ENCODE assay signal across 8 mouse cellular contexts in the genomic region with DNA sequence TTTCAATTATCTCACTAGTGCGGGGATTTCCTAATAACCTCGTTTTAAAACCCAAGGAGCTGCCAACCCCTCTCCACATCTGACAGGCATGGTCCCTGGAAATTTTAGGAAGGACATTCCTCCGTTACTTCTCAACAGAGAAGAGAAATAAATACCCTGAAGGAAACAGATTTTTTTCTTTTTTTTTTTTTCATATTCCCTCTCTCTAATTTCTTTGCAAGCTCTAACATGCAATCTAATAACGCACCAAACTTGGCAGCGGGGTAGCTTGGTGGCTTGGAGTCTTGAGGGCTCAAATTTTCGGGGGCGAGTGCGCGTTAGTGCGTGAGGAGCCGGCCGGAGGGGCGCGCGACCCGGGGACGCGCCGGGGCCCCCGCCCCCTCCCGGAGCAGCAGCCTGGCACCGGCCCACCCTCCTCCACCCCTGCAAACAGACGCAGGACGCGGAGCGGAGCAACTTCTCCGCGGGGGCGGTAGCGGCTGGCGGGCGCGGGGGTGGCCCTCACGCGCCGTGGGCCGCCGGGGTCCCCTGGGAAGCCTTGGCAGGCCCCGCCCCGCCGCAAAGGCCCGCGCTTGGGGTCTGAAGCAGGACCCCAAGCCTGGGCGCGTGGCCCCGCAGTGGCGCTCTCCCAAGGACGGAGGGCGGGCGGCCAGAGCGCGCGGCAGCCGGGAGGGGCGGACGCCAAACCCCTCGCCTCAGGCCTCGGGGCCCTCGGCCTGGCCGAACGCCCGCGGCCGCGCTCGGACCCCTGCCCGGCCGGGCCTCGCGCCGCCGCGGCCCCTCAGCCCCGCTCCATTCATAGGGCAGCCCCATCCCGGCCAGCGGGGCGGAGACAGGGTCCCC. TPM values are rescaled to one million over a fixed set of nuclear protein-coding genes. Genes with fewer than 3 reads are reported as not detected.
DNase-seq lines count a peak whose midpoint lies in the region; ATAC-seq and TF ChIP-seq lines count a peak whose summit lies in the region.

No protein-coding gene starts in this region.

- H3K27ac ChIP-seq in liver, embryonic 14.5 days = peak overlapping the region; percentile 7
- peak overlapping the region; percentile 96 for H3K27ac ChIP-seq in neural tube, embryonic 12.5 days

- peak overlapping the region; percentile 78 for H3K4me2 ChIP-seq in liver, embryonic 14.5 days (ENCODE audit: low read depth)
- peak overlapping the region; percentile 67 for H3K4me2 ChIP-seq in neural tube, embryonic 12.5 days (replicated peaks)

- no peak for TF ChIP-seq EP300 in liver, embryonic 14.5 days (IDR thresholded peaks at IDR 0.05; ENCODE audit: low read depth)

- no peak for TF ChIP-seq CTCF in liver, embryonic 14.5 days (IDR thresholded peaks at IDR 0.05; ENCODE audit: low read depth)

- under 1% methylated on average over 67 of the region's 77 CpGs for WGBS in liver, embryonic 14.5 days (ENCODE audit: insufficient replicate concordance)
- WGBS in neural tube, embryonic 12.5 days = 1% methylated on average over 77 of the region's 77 CpGs

- H3K36me3 ChIP-seq in liver, embryonic 14.5 days (replicated peaks; ENCODE audit: control insufficient read depth, insufficient read depth, low read depth) = no peaks in the 10 kb centered on the region
- no peaks in the 10 kb centered on the region for H3K36me3 ChIP-seq in neural tube, embryonic 12.5 days

- ATAC-seq in liver, embryonic 14.5 days (ENCODE audit: insufficient read depth) = peak; percentile 61
- peak; percentile 73 for ATAC-seq in neural tube, embryonic 12.5 days (ENCODE audit: low FRiP score, low read depth)

- peak; percentile 12 for DNase-seq in 416B (ENCODE audit: low read depth)
- DNase-seq in Muller cell, postnatal 12 days (ENCODE audit: inconsistent ontology term) = peak; percentile 62
- DNase-seq in embryo, embryonic 11.5 days (ENCODE audit: low read depth, low spot score) = peak; percentile 29
- DNase-seq in heart, adult 18-20 months = peak; percentile 38 to 43
- peak; percentile 30 for DNase-seq in kidney, adult 9 months
- no peak for DNase-seq in liver, embryonic 14.5 days (ENCODE audit: low read depth in 3 of 3, low spot score in 3 of 3)
- DNase-seq in thymus, postnatal 14 days = peak; percentile 80

- H3K27me3 ChIP-seq in liver, embryonic 14.5 days (ENCODE audit: control insufficient read depth, insufficient read depth, low read length) = no peaks in the 10 kb centered on the region
- no peaks in the 10 kb centered on the region for H3K27me3 ChIP-seq in neural tube, embryonic 12.5 days (replicated peaks)

- peak overlapping the region; percentile 69 for H3K9ac ChIP-seq in liver, embryonic 14.5 days (replicated peaks)
- H3K9ac ChIP-seq in neural tube, embryonic 12.5 days = peak overlapping the region; percentile 97

- H3K4me3 ChIP-seq in liver, embryonic 14.5 days (ENCODE audit: insufficient read depth in 1 of 2, low read depth in 2 of 2, low read length in 2 of 2) = peak overlapping the region; percentile 71 to 76
- peak overlapping the region; percentile 98 for H3K4me3 ChIP-seq in neural tube, embryonic 12.5 days

- H3K4me1 ChIP-seq in liver, embryonic 14.5 days (replicated peaks; ENCODE audit: control insufficient read depth in 2 of 2, insufficient read depth in 2 of 2, low read length in 1 of 2) = peaks cover 0 to 10% of the 10 kb centered on the region in 2 experiments; a peak in 3 of 4 replicates
- H3K4me1 ChIP-seq in neural tube, embryonic 12.5 days = peaks cover 19% of the 10 kb centered on the region

- no peaks in the 10 kb centered on the region for H3K9me3 ChIP-seq in liver, embryonic 14.5 days (ENCODE audit: control insufficient read depth, low read length)
- no peaks in the 10 kb centered on the region for H3K9me3 ChIP-seq in neural tube, embryonic 12.5 days

RNA-seq across cellular contexts. Expression of gene Chd6, which starts 0.6 kb away (rescaled TPM):
- total RNA-seq in heart, adult 18-20 months (2021) = 10 to 100 TPM; 21.4 to 40.5 TPM
- polyA plus RNA-seq in liver, embryonic 14.5 days (2012; rRNA removed) = 3.0 and 3.6 TPM in 2 replicates
- polyA plus RNA-seq in liver, embryonic 14.5 days (2014; fragmentation: Nextera tagmentation; extraction: Ambion mirVana) = 3.0 and 3.1 TPM in 2 replicates
- polyA plus RNA-seq in neural tube, embryonic 12.5 days (2016; fragmentation: Nextera tagmentation; extraction: Ambion mirVana) = 37.7 and 42.1 TPM in 2 replicates

Comparison
In these comparisons a context has a peak if more than half of its experiments do, and no peak if none do; other contexts are left out.
1. DNase-seq: peak in 416B (single experiment), Muller cell, postnatal 12 days (single experiment), embryo, embryonic 11.5 days (single experiment), heart, adult 18-20 months (2 of 2), kidney, adult 9 months (single experiment) and thymus, postnatal 14 days (single experiment); none in liver, embryonic 14.5 days (0 of 3).